Mouse (Mus musculus): ENCODE measurements around the gene Lrrc56. TPM values are rescaled to one million over a fixed set of nuclear protein-coding genes. Genes with fewer than 3 reads are reported as not detected.

The Lrrc56 gene
- total RNA-seq, 2 experiments from 2014 or later: 1.4 to 2.5 TPM

Small RNAs within 50 kb of the gene (microRNA-seq; reads per million reads assigned to microRNA genes)
- gene Mir210 (ENCODE audit: borderline replicate concordance in 2 of 2): 16.2 to 71.5 reads per million in 2 experiments

Other genes with a start within 250 kb of the Lrrc56 start
- gene Ifitm5, start 243.9 kb upstream of the Lrrc56 start, total RNA-seq (2021): under 1 TPM in 1 of 2 experiments, not detected in 1; 0.64 TPM
- not detected for gene Gm45717, start 238.2 kb upstream of the Lrrc56 start, total RNA-seq (2021)
- 10 to 100 TPM; 54.0 to 75.5 TPM for gene Ifitm2, start 238.2 kb upstream of the Lrrc56 start, total RNA-seq (2021)
- under 1 TPM; 0.43 to 0.54 TPM for gene Ifitm1, start 226.9 kb upstream of the Lrrc56 start, total RNA-seq (2021)
- gene Ifitm3, start 183.4 kb upstream of the Lrrc56 start, total RNA-seq (2021): 10 to 100 TPM; 34.4 to 52.1 TPM
- gene Ifitm6, start 176.2 kb upstream of the Lrrc56 start, total RNA-seq (2021): not detected
- not detected for gene Gm17387, start 165.0 kb upstream of the Lrrc56 start, total RNA-seq (2021)
- not detected for gene B4galnt4, start 133.1 kb upstream of the Lrrc56 start, total RNA-seq (2021)
- gene Pkp3, start 115.9 kb upstream of the Lrrc56 start, total RNA-seq (2021): under 1 TPM in 1 of 2 experiments, not detected in 1; 0.29 TPM
- gene Sigirr, start 93.6 kb upstream of the Lrrc56 start, total RNA-seq (2021): 1 to 10 TPM; 1.4 to 2.4 TPM
- gene Ano9, start 76.4 kb upstream of the Lrrc56 start, total RNA-seq (2021): not detected
- gene Ptdss2, start 71.8 kb upstream of the Lrrc56 start, total RNA-seq (2021): 10 to 100 TPM; 18.7 to 25.6 TPM
- 10 to 100 TPM; 38.8 to 51.5 TPM for gene Rnh1, start 21.3 kb upstream of the Lrrc56 start, total RNA-seq (2021)
- gene Hras, start 152 bp upstream of the Lrrc56 start, total RNA-seq (2021): 100 to 1,000 TPM; 150 TPM
- not detected for gene Lmntd2, start 19.9 kb downstream of the Lrrc56 start, total RNA-seq (2021)
- gene Rassf7, start 21.7 kb downstream of the Lrrc56 start, total RNA-seq (2021): 1 to 10 TPM in 1 of 2 experiments, under 1 TPM in 1; 0.38 to 1.1 TPM
- 10 to 100 TPM; 17.3 to 21.4 TPM for gene Phrf1, start 34.6 kb downstream of the Lrrc56 start, total RNA-seq (2021)
- 1 to 10 TPM; 1.1 to 1.2 TPM for gene Irf7, start 72.3 kb downstream of the Lrrc56 start, total RNA-seq (2021)
- under 1 TPM; 0.16 to 0.28 TPM for gene Cdhr5, start 82.6 kb downstream of the Lrrc56 start, total RNA-seq (2021)
- gene Sct, start 85.0 kb downstream of the Lrrc56 start, total RNA-seq (2021): under 1 TPM in 1 of 2 experiments, not detected in 1; 0.56 TPM
- under 1 TPM in 1 of 2 experiments, not detected in 1; 0.23 TPM for gene Drd4, start 97.8 kb downstream of the Lrrc56 start, total RNA-seq (2021)
- gene Deaf1, start 133.5 kb downstream of the Lrrc56 start, total RNA-seq (2021): 10 to 100 TPM; 11.2 to 11.7 TPM
- gene Tmem80, start 133.6 kb downstream of the Lrrc56 start, total RNA-seq (2021): 10 to 100 TPM; 11.0 to 11.5 TPM
- 1 to 10 TPM; 1.5 to 2.1 TPM for gene Eps8l2, start 144.7 kb downstream of the Lrrc56 start, total RNA-seq (2021)
- 10 to 100 TPM; 78.9 to 91.3 TPM for gene Taldo1, start 198.0 kb downstream of the Lrrc56 start, total RNA-seq (2021)
- 1 to 10 TPM; 5.2 to 6.7 TPM for gene Gatd1, start 220.0 kb downstream of the Lrrc56 start, total RNA-seq (2021)
- under 1 TPM; 0.38 to 0.75 TPM for gene Cend1, start 235.3 kb downstream of the Lrrc56 start, total RNA-seq (2021)
- gene Slc25a22, start 243.7 kb downstream of the Lrrc56 start, total RNA-seq (2021): 10 to 100 TPM; 17.1 to 32.9 TPM
- gene Pidd1, start 249.9 kb downstream of the Lrrc56 start, total RNA-seq (2021): under 1 TPM; 0.18 to 0.75 TPM